Mouse (Mus musculus) midbrain, postnatal 0 days (tissue): ENCODE data around the gene Bsdc1. TPM values are rescaled to one million over a fixed set of nuclear protein-coding genes. Genes with fewer than 3 reads are reported as not detected.
A peak's percentile ranks its signal among the peaks of the same experiment; 100 is the strongest.
"Not testable (repeated sequence)": the region's sequence is repeated elsewhere in the genome, so short reads cannot be mapped to it uniquely, and the experiment has no call there.

Experiments
- ATAC-seq: fragments of 200-750 bp; cut with Nextera tagmentation; 2 replicates; pipeline ENCODE4 v1.8.0; 2017; ENCODE audit warnings: moderate number of reproducible peaks, mild to moderate bottlenecking, moderate TSS enrichment, moderate library complexity; ENCODE audit not compliant: low FRiP score
- DNase-seq: peaks from one replicate; pipeline ENCODE4 v3.0.0-alpha.2; 2015; ENCODE audit warnings: low spot score
- H3K27ac ChIP-seq: fragments of 300-500 bp; sonication (generic); 2 replicates; pipeline ENCODE4 v1.5.1; 2014; ENCODE audit warnings: low read depth, mild to moderate bottlenecking, low read length, mixed read lengths
- H3K27me3 ChIP-seq: fragments of 300-500 bp; sonication (generic); 2 replicates; pipeline ENCODE4 v1.6.1; 2014; ENCODE audit warnings: low read length, control low read depth, mixed read lengths; ENCODE audit not compliant: insufficient read depth
- H3K36me3 ChIP-seq: fragments of 300-500 bp; sonication (generic); 2 replicates; pipeline ENCODE4 v1.6.1; 2014; ENCODE audit warnings: low read length, control low read depth, mixed read lengths; ENCODE audit not compliant: insufficient read depth
- H3K4me1 ChIP-seq: fragments of 300-500 bp; sonication (generic); 2 replicates; pipeline ENCODE4 v1.6.1; 2014; ENCODE audit warnings: mild to moderate bottlenecking, control low read depth, antibody characterized with exemption, low read length, mixed read lengths; ENCODE audit not compliant: insufficient read depth
- H3K4me2 ChIP-seq: fragments of 300-500 bp; sonication (generic); 2 replicates; pipeline ENCODE4 v1.6.1; 2014; ENCODE audit warnings: low read depth, mild to moderate bottlenecking, low read length, mixed read lengths; ENCODE audit not compliant: poor library complexity, severe bottlenecking
- H3K4me3 ChIP-seq: fragments of 300-500 bp; sonication (generic); 2 replicates; pipeline ENCODE4 v1.5.1; 2014; ENCODE audit warnings: low read depth, mild to moderate bottlenecking, low read length, moderate library complexity
- H3K9ac ChIP-seq: fragments of 300-500 bp; sonication (generic); replicated peaks from 2 replicates; pipeline ENCODE4 v1.6.1; 2014; ENCODE audit warnings: mild to moderate bottlenecking, low read length, moderate library complexity, mixed read lengths; ENCODE audit not compliant: poor library complexity, severe bottlenecking
- H3K9me3 ChIP-seq: fragments of 300-500 bp; sonication (generic); 2 replicates; pipeline ENCODE4 v1.6.1; 2016; ENCODE audit warnings: low read length, control low read depth
- CTCF ChIP-seq: IDR thresholded peaks from 2 replicates; pipeline ENCODE4 v1.5.1; 2016; ENCODE audit warnings: antibody characterized with exemption, mild to moderate bottlenecking
- WGBS: fragments of 180-500 bp; shearing (Covaris S2); extraction: QIAGEN DNeasy Blood & Tissue Kit; methylation state at CpG from one replicate; pipeline ENCODE4 v1.1.7; 2014; 5-methylcytosine and 5-hydroxymethylcytosine counted together
- polyA plus RNA-seq: library from polyadenylated mRNA; unstranded; fragments of >200 nt; fragmentation: Nextera tagmentation; extraction: Ambion mirVana; gene quantifications from 2 replicates; pipeline ENCODE4 v1.2.1, GENCODE M21; 2015
- total RNA-seq: library from RNA; depleted of rRNA; stranded (reverse); fragments of >200 nt; gene quantifications from 2 replicates; pipeline ENCODE4 v1.2.3, GENCODE M21; 2014

The Bsdc1 gene
- total and polyA plus RNA-seq, 2 experiments from 2014 or later: 27.1 to 58.9 TPM

GRCm38 (mm10) chr4:129513891-129514290 lies 52.5 kb downstream of the Bsdc1 start:
- peak overlapping the region; percentile 100 for H3K9ac ChIP-seq
- TF ChIP-seq CTCF: no peak
- no peaks in the 10 kb centered on the region for H3K27me3 ChIP-seq
- DNase-seq (no peak), ATAC-seq (peak; percentile 39)
- peak overlapping the region; percentile 100 for H3K4me3 ChIP-seq
- WGBS: 0% methylated on average over 12 of the region's 57 CpGs
- H3K4me2 ChIP-seq: peak overlapping the region; percentile 58
- peaks cover 19% of the 10 kb centered on the region; the same call in 1 of the 2 replicates for H3K36me3 ChIP-seq
- no peaks in the 10 kb centered on the region for H3K9me3 ChIP-seq
- peak overlapping the region; percentile 98 for H3K27ac ChIP-seq
- H3K4me1 ChIP-seq: no peaks in the 10 kb centered on the region; the same call in 1 of the 2 replicates

- peak; percentile 83 for TF ChIP-seq CTCF
- no peaks in the 10 kb centered on the region for H3K9me3 ChIP-seq
- H3K27ac ChIP-seq: peak overlapping the region; percentile 98
- DNase-seq: peak; percentile 71
- H3K36me3 ChIP-seq: peaks cover 19% of the 10 kb centered on the region; the same call in 1 of the 2 replicates
- 1% methylated on average over 25 of the region's 35 CpGs for WGBS
- peak; percentile 47 for ATAC-seq
- peak overlapping the region; percentile 100 for H3K4me3 ChIP-seq
- H3K4me2 ChIP-seq: peak overlapping the region; percentile 58
- peak overlapping the region; percentile 100 for H3K9ac ChIP-seq
- no peaks in the 10 kb centered on the region; the same call in 1 of the 2 replicates for H3K4me1 ChIP-seq
- no peaks in the 10 kb centered on the region for H3K27me3 ChIP-seq
These were observed 53.0 kb downstream of the Bsdc1 start for GRCm38 (mm10) chr4:129514300-129514898.

GRCm38 (mm10) chr4:129516925-129517324 lies 55.5 kb downstream of the Bsdc1 start:
- peaks cover 24% of the 10 kb centered on the region; the same call in 1 of the 2 replicates for H3K36me3 ChIP-seq
- DNase-seq: no peak
- no peak overlapping the region for H3K9ac ChIP-seq
- no peaks in the 10 kb centered on the region for H3K27me3 ChIP-seq
- H3K27ac ChIP-seq: no peak overlapping the region
- no peak overlapping the region for H3K4me2 ChIP-seq
- 60% methylated on average over 2 of the region's 2 CpGs for WGBS
- no peak overlapping the region for H3K4me3 ChIP-seq
- H3K9me3 ChIP-seq: no peaks in the 10 kb centered on the region
- ATAC-seq: no peak
- H3K4me1 ChIP-seq: no peaks in the 10 kb centered on the region
- no peak for TF ChIP-seq CTCF

- Histone ChIP-seq H3K36me3 (peaks cover 39% of the 10 kb centered on the region), H3K27ac (no peak overlapping the region), H3K9me3 (no peaks in the 10 kb centered on the region), H3K4me2 (no peak overlapping the region), H3K4me1 (no peaks in the 10 kb centered on the region), H3K4me3 (no peak overlapping the region), H3K27me3 (no peaks in the 10 kb centered on the region), H3K9ac (no peak overlapping the region)
- DNase-seq: no peak
- no peak for ATAC-seq
- 89% methylated on average over 8 of the region's 8 CpGs for whole genome bisulfite sequencing
- no peak for TF ChIP-seq CTCF
These were observed 57.1 kb downstream of the Bsdc1 start for GRCm38 (mm10) chr4:129518519-129518918.

- no peak overlapping the region for H3K4me3 ChIP-seq
- H3K9me3 ChIP-seq: no peaks in the 10 kb centered on the region
- ATAC-seq: no peak
- no peak for DNase-seq
- H3K36me3 ChIP-seq: peaks cover 44% of the 10 kb centered on the region
- 90% methylated on average over 5 of the region's 5 CpGs for WGBS
- H3K27ac ChIP-seq: no peak overlapping the region
- no peak overlapping the region for H3K9ac ChIP-seq
- no peaks in the 10 kb centered on the region for H3K27me3 ChIP-seq
- H3K4me2 ChIP-seq: no peak overlapping the region
- TF ChIP-seq CTCF: no peak
- no peaks in the 10 kb centered on the region for H3K4me1 ChIP-seq
These were observed 64.0 kb downstream of the Bsdc1 start for GRCm38 (mm10) chr4:129525338-129525737.

- no peak for TF ChIP-seq CTCF
- ATAC-seq (no peak), DNase-seq (no peak)
- no peak overlapping the region for H3K4me2 ChIP-seq
- H3K36me3 ChIP-seq: peaks cover 49% of the 10 kb centered on the region
- H3K9ac ChIP-seq: no peak overlapping the region
- H3K27me3 ChIP-seq: no peaks in the 10 kb centered on the region
- no peaks in the 10 kb centered on the region for H3K9me3 ChIP-seq
- H3K27ac ChIP-seq: no peak overlapping the region
- 80% methylated on average over 3 of the region's 3 CpGs for WGBS
- no peak overlapping the region for H3K4me3 ChIP-seq
- no peaks in the 10 kb centered on the region for H3K4me1 ChIP-seq
These were observed 64.5 kb downstream of the Bsdc1 start for GRCm38 (mm10) chr4:129525889-129526288.

GRCm38 (mm10) chr4:129528901-129529300 lies 67.5 kb downstream of the Bsdc1 start:
- 94% methylated on average over 5 of the region's 6 CpGs for WGBS
- not testable (repeated sequence) for DNase-seq
- peaks cover 32% of the 10 kb centered on the region for H3K36me3 ChIP-seq

More at GRCm38 (mm10) chr4:129528901-129529300, 67.5 kb downstream of the Bsdc1 start:
- not testable (repeated sequence) for H3K27ac ChIP-seq, H3K9ac ChIP-seq, H3K4me1 ChIP-seq, H3K4me3 ChIP-seq, ATAC-seq, H3K4me2 ChIP-seq, H3K9me3 ChIP-seq, H3K27me3 ChIP-seq
